Mouse (Mus musculus) liver, postnatal 0 days (tissue): ENCODE measurements around the gene Hist1h3a.

ENCODE experiments used
- CTCF ChIP-seq: sonication (generic); IDR thresholded peaks from 2 replicates; pipeline ENCODE4 v1.5.1; 2016; ENCODE audit warnings: antibody characterized with exemption, low read depth
- EP300 ChIP-seq: IDR thresholded peaks from 2 replicates; pipeline ENCODE4 v1.6.1; 2016; ENCODE audit warnings: antibody characterized with exemption, low read depth, mild to moderate bottlenecking

GRCm38 (mm10) chr13:23743963-23744362 is 18.2 kb downstream of the Hist1h3a start:
- TF ChIP-seq EP300 (no peak), CTCF (no peak)
